Mouse (Mus musculus) subcutaneous adipose tissue, adult 2 months (tissue): ENCODE data around the gene Cep152. TPM values are rescaled to one million over a fixed set of nuclear protein-coding genes. Genes with fewer than 3 reads are reported as not detected.

Source experiments
- polyA plus RNA-seq: library from polyadenylated mRNA; depleted of rRNA; stranded (reverse); fragments of >200 nt; gene quantifications from 2 replicates; pipeline ENCODE4 v1.2.3, GENCODE M21; 2012; ENCODE audit warnings: low replicate concordance; rRNA removed

Gene Cep152
- polyA plus RNA-seq: 0.97 and 1.9 TPM in 2 replicates

DNA sequence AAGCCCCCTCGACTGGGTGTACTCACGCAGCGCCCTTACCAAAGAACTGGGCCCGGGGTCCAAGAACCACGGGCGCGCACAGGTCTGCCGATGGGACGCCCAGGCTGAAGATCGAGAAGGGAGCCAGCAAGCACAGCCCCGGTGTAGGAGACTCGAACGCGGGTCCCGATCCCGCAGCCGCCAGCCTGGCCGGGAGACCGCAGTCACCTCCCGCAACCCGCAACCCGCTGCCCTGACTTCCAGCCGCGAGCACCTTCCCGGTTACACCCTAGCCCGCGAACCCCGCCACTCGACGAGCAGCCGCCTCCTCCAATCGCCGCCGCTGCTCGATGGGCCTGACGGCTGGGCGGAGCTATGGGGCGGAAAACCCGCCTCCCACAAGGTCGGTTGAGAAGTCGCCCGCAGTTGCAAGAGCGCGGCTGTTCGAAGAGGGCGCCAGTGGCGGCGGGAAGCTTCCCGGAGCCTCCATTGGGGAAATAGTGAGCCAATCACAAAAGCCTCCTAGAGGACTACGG lies at the start of gene Cep152:
Cep152 (minus strand) TSS at position 277 of the 515 bp plus-strand sequence.

DNA sequence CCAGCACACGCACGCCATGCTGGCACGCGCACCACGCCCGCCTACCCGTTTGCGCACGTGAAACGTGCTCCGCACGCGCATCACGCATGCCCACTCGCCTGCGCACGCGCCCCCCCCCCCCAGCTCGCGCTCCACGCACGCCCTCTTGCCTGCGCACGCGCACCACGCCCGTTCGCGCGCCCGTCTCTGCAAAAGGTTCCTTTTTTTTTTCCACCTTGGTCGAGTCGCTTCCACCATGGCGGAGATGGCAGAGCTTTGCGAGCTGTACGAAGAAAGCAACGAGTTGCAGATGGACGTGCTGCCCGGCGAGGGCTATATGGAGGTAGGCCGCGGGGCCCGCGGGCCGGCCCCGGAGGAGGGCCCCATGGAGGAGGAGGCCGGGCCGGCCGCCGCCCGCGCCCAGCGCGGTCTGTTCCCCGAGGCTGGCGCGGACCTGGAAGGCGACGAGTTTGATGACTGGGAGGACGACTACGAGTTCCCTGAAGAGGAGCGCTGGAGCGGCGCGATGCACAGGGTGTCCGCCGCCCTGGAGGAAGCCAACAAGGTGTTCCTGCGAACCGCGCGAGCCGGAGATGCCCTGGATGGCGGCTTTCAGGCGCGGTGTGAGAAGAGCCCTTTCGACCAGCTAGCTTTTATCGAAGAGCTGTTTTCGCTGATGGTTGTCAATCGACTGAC lies 48.2 kb upstream of the Cep152 start, which contains the start of gene Eid1:
Eid1 (plus strand) TSS at position 139 of the 675 bp plus-strand sequence.

Other genes with a start within 250 kb of the Cep152 start
- 0.22 and 0.40 TPM in 2 replicates for gene Gm9913, start 120.0 kb downstream of the Cep152 start, polyA plus RNA-seq
- gene Fbn1, start 117.1 kb downstream of the Cep152 start, polyA plus RNA-seq: 67.0 and 75.2 TPM in 2 replicates
- gene Eid1, start 48.0 kb upstream of the Cep152 start, polyA plus RNA-seq: 14.0 and 40.2 TPM in 2 replicates
- gene Shc4, start 99.0 kb upstream of the Cep152 start, polyA plus RNA-seq: 0.29 and 0.67 TPM in 2 replicates
- gene Secisbp2l, start 157.8 kb upstream of the Cep152 start, polyA plus RNA-seq: 15.3 and 19.4 TPM in 2 replicates
- 19.8 and 24.5 TPM in 2 replicates for gene Galk2, start 234.0 kb upstream of the Cep152 start, polyA plus RNA-seq
- gene Cops2, start 234.0 kb upstream of the Cep152 start, polyA plus RNA-seq: 16.3 and 16.7 TPM in 2 replicates